Mouse (Mus musculus) hindbrain, embryonic 12.5 days (tissue): ENCODE results near the gene Pdss2. TPM values are rescaled to one million over a fixed set of nuclear protein-coding genes. Genes with fewer than 3 reads are reported as not detected.

Source experiments
- ATAC-seq: fragments of 200-750 bp; cut with Nextera tagmentation; 2 replicates; pipeline ENCODE4 v1.8.0; 2017; ENCODE audit warnings: moderate TSS enrichment; ENCODE audit not compliant: low FRiP score
- H3K27ac ChIP-seq: fragments of 300-500 bp; sonication (generic); 2 replicates; pipeline ENCODE4 v1.5.1; 2016; ENCODE audit warnings: mild to moderate bottlenecking
- H3K27me3 ChIP-seq: fragments of 300-500 bp; sonication (generic); 2 replicates; pipeline ENCODE4 v1.6.1; 2016; ENCODE audit warnings: mild to moderate bottlenecking
- H3K36me3 ChIP-seq: fragments of 300-500 bp; sonication (generic); 2 replicates; pipeline ENCODE4 v1.6.1; 2016; ENCODE audit warnings: mild to moderate bottlenecking
- H3K4me1 ChIP-seq: fragments of 300-500 bp; sonication (generic); 2 replicates; pipeline ENCODE4 v1.6.1; 2016
- H3K4me2 ChIP-seq: fragments of 300-500 bp; sonication (generic); replicated peaks from 2 replicates; pipeline ENCODE4 v1.6.1; 2016; ENCODE audit warnings: mild to moderate bottlenecking
- H3K4me3 ChIP-seq: fragments of 300-500 bp; sonication (generic); 2 replicates; pipeline ENCODE4 v1.5.1; 2016; ENCODE audit warnings: mild to moderate bottlenecking
- H3K9ac ChIP-seq: fragments of 300-500 bp; sonication (generic); 2 replicates; pipeline ENCODE4 v1.6.1; 2016; ENCODE audit warnings: mild to moderate bottlenecking, moderate library complexity
- H3K9me3 ChIP-seq: fragments of 300-500 bp; sonication (generic); replicated peaks from 2 replicates; pipeline ENCODE4 v1.6.1; 2016; ENCODE audit warnings: mild to moderate bottlenecking
- WGBS: fragments of 180-500 bp; shearing (Covaris S2); methylation state at CpG from one replicate; pipeline ENCODE4 v1.1.7; 2016; 5-methylcytosine and 5-hydroxymethylcytosine counted together
- polyA plus RNA-seq: library from polyadenylated mRNA; unstranded; fragments of >200 nt; fragmentation: Nextera tagmentation; extraction: Ambion mirVana; gene quantifications from 2 replicates; pipeline ENCODE4 v1.2.1, GENCODE M21; 2016

Gene Pdss2
- polyA plus RNA-seq, 1 experiment from 2014 or later, result 14.9 TPM

DNA sequence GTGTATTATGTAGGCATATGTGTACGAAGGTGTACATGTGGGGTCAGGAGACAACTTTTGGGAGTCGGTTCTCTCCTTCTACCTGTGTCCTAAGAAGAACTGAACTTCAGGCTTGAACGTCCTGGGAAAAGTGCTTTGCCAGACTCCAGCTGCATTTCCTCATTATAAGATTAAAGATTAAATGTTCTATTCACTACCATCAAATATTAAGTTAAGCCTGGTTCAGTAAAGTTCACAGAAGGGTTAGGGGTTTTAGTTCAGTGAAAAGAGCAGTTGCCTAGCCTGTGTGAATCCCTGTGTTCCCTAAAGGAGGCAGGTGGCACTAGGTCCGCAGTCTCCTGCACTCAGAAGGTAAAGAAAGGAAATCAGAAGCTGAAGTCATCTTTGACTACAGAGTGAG, 213.0 kb downstream of the Pdss2 start:
- no peaks in the 10 kb centered on the region for H3K36me3 ChIP-seq
- H3K4me2 ChIP-seq, result no peak overlapping the region
- H3K9ac ChIP-seq, result no peak overlapping the region
- 98% methylated on average over 4 of the region's 4 CpGs for WGBS
- no peak overlapping the region for H3K4me3 ChIP-seq
- H3K9me3 ChIP-seq, result 0 out of 2 replicates have a peak, but pooled peaks cover 4% of the 10 kb centered on the region
- peaks cover 9% of the 10 kb centered on the region for H3K4me1 ChIP-seq
- no peaks in the 10 kb centered on the region for H3K27me3 ChIP-seq
- ATAC-seq, result no peak
- no peak overlapping the region for H3K27ac ChIP-seq

DNA sequence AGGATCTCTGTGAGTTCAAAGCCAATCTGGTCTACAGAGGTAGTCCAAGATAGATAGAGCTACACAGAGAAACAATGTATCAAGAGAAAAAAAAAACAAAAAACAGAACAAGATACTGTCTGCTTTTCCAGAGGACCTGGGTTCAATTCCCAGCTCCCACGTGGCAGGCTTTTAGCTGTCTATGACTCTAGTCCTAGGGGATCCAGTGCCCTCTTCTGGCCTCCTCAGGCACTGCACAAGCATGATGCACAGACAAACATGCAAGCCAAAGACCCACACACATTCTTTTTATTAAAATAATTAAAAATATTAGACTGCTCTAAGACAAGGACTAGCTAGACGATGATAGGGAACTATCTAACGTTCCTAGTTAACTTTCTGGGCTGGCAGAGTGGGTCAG, 214.5 kb downstream of the Pdss2 start:
- H3K36me3 ChIP-seq, result no peaks in the 10 kb centered on the region
- H3K4me1 ChIP-seq, result peaks cover 21% of the 10 kb centered on the region
- no peak overlapping the region for H3K9ac ChIP-seq
- 0 out of 2 replicates have a peak, but pooled peaks cover 4% of the 10 kb centered on the region for H3K9me3 ChIP-seq
- H3K4me3 ChIP-seq, result no peak overlapping the region
- ATAC-seq, result no peak
- no peak overlapping the region for H3K4me2 ChIP-seq
- WGBS, result 84% methylated on average over 3 of the region's 3 CpGs
- H3K27ac ChIP-seq, result no peak overlapping the region
- H3K27me3 ChIP-seq, result no peaks in the 10 kb centered on the region

DNA sequence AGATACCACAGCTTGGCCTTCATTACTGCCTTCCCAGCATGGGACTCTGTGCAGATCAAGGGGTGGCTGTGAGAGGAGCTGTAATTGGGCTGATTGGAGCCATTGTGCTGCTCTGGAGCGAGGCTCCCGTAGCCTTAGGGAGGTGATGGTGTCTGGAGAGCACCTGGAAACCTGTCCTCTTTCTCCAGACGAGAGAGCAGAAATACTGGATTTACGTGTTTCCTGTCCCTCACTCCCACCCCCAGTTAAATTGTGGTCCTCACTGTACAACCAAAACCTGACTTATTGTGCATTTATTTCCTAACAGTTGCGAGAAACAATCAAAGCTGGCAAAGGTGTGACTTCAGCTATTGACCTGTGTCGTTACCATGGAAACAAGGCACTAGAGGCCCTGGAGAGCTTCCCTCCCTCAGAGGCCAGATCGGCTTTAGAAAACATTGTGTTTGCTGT, 218.2 kb downstream of the Pdss2 start:
- Histone ChIP-seq H3K36me3 (no peaks in the 10 kb centered on the region), H3K4me3 (no peak overlapping the region), H3K4me1 (peaks cover 30% of the 10 kb centered on the region), H3K9me3 (0 out of 2 replicates have a peak, but pooled peaks cover 4% of the 10 kb centered on the region), H3K4me2 (peak overlapping the region; percentile 19), H3K27ac (peak overlapping the region; percentile 86), H3K27me3 (no peaks in the 10 kb centered on the region), H3K9ac (no peak overlapping the region)
- peak; percentile 69 for ATAC-seq
- WGBS, result 12% methylated on average over 7 of the region's 7 CpGs

DNA sequence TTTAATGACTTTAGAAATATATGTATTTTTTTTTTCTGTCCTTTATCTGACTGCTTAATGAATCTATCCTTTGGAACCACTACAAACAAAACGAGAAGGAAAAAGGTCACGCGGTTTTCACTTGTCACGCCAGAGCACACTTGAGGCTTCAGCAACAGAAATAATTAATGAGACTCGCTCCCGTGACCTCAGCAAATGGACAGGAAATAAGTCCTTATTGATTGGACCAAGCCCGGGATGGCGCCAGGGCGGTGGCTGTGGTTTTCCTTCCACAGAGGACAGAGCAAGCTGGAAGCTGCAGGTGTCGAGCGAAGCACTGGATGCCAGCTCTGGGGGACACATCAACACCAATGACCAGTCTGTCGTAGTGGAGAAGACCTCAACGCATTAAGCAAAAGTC, 218.8 kb downstream of the Pdss2 start:
- Histone ChIP-seq H3K9me3 (0 out of 2 replicates have a peak, but pooled peaks cover 4% of the 10 kb centered on the region), H3K4me2 (peak overlapping the region; percentile 17; the same call in 1 of the 2 replicates), H3K9ac (no peak overlapping the region), H3K27me3 (no peaks in the 10 kb centered on the region), H3K4me1 (peaks cover 30% of the 10 kb centered on the region), H3K4me3 (no peak overlapping the region), H3K36me3 (no peaks in the 10 kb centered on the region), H3K27ac (peak overlapping the region; percentile 86)
- 0 out of 2 replicates have a peak, but pooled peaks have one; percentile 18 for ATAC-seq
- WGBS, result 32% methylated on average over 13 of the region's 13 CpGs

DNA sequence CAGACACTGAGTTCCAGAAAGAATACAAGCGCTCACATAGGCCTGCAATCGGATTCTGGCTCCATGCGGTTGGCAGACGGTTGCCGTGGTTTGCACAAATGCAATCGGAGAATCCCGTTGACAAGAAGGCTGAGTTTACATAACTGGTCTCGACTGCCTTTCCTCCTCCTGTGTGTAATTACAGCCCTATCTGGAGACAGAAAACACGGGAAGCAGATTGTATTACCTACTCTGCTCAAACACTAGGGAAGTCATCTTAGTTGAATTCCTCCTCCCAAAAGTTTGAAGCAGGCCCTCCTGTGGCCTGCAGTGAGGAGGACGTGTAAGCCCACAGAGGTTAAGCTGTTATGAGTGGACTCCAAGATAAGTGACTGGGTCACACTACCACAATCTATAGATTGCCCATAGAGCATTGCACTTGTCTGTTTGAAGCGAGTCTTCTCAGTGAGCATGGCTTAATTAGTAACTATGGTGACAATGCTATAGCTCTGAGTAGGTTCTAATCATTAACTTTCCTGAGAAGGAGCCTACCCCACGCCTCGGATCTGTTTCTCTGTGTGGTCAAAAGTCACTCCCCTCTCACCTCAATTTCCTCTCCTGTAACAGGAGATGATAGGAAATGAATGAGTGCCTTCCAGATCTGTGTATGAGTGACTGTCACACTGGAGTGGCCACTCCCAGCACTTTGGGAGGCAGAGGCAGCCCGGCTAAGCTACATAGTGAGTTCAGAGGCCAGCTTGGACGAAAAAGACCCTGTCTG, 219.9 kb downstream of the Pdss2 start:
- H3K9ac ChIP-seq, result no peak overlapping the region
- no peaks in the 10 kb centered on the region for H3K27me3 ChIP-seq
- no peak for ATAC-seq
- no peak overlapping the region for H3K4me2 ChIP-seq
- WGBS, result 40% methylated on average over 15 of the region's 15 CpGs
- peak overlapping the region; percentile 86 for H3K27ac ChIP-seq
- no peak overlapping the region for H3K4me3 ChIP-seq
- H3K4me1 ChIP-seq, result peaks cover 30% of the 10 kb centered on the region
- no peaks in the 10 kb centered on the region for H3K9me3 ChIP-seq
- H3K36me3 ChIP-seq, result no peaks in the 10 kb centered on the region

DNA sequence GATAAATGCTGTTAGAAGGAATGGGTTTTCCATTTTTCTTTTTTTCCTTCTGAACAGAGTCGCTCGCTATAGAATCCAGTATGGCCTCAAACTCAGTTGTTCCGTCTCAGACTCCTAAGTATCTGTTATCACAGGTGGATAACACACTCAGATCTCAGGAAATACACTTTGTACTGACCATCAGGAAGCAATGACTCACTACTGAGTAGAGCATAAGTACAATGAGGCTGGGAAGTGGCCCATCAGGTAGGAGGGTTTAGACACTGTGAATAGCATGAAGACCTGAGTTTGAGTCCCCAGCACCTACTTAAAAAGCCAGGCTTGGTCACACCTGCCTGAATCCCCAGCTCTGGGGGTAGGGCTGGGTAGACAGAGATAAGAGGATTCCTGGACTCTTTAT, 227.4 kb downstream of the Pdss2 start:
- no peaks in the 10 kb centered on the region for H3K9me3 ChIP-seq
- no peak overlapping the region for H3K9ac ChIP-seq
- H3K4me3 ChIP-seq, result no peak overlapping the region
- H3K4me2 ChIP-seq, result no peak overlapping the region
- H3K36me3 ChIP-seq, result no peaks in the 10 kb centered on the region
- H3K4me1 ChIP-seq, result peaks cover 12% of the 10 kb centered on the region
- H3K27me3 ChIP-seq, result no peaks in the 10 kb centered on the region
- no peak overlapping the region for H3K27ac ChIP-seq
- no peak for ATAC-seq
- WGBS, result 84% methylated on average over 3 of the region's 3 CpGs

DNA sequence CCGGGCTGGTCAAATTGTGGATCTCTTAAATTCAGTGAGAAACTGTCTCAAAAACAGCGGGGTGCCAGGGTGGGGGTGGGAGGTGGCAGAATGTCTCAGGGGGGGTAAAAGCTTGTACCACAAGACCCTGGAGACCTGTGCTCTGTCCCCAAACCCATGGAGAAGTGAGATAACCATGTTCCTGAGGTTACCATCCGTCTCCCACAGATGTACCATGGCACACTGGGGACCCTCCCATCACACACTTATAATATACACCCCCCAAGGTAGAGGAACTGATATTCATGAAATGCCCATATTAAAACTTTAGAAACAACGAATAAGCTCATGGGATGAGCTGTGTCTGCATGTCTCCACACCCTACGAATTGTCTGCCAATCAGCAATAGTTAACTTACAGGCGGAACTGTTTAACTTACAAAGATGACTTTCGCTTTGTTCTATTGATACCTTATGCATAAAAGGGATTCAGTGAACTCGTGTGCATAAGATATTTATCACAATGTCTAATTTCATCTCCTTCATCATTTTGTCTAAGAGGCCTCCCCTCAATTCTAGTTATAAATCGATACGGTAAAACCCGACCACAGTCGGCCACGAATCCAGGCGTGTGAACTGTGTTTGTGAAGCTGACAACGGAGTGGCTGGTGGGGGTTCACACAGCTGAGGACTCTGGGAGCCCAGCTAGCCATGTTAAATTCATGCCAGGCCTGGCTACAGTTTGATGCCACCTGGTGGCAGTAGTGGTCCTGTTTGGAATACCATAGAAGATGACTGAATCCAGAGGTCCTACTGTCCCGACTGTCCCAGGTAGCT, 230.8 kb downstream of the Pdss2 start:
- Histone ChIP-seq H3K27ac (no peak overlapping the region), H3K4me1 (peaks cover 12% of the 10 kb centered on the region), H3K4me3 (0 out of 2 replicates have a peak overlapping the region, but pooled peaks have one; percentile 8), H3K4me2 (peak overlapping the region; percentile 44), H3K27me3 (no peaks in the 10 kb centered on the region), H3K9ac (peak overlapping the region; percentile 27; the same call in 1 of the 2 replicates), H3K36me3 (no peaks in the 10 kb centered on the region), H3K9me3 (peaks cover 2% of the 10 kb centered on the region; the same call in 1 of the 2 replicates)
- WGBS, result 25% methylated on average over 16 of the region's 16 CpGs
- peak; percentile 90 for ATAC-seq

DNA sequence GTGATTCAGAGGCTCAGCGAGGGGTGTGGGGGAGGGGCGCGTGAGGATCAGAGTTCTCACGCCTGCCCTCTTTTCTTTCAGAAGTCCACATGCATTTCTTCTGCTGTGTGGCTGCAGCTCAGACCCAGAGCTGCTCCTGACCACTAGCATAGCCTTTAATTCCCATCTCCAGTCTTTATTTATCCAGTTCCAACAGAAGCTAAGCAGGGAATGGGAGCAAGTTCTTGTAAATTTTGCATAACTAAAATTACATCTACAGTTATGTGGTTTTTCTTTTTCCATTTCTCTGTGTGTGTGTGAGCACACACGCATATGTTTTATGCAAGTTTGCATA, 231.3 kb downstream of the Pdss2 start:
- H3K4me3 ChIP-seq, result 0 out of 2 replicates have a peak overlapping the region, but pooled peaks have one; percentile 8
- no peak overlapping the region for H3K27ac ChIP-seq
- peaks cover 8% of the 10 kb centered on the region; the same call in 1 of the 2 replicates for H3K9me3 ChIP-seq
- H3K36me3 ChIP-seq, result no peaks in the 10 kb centered on the region
- H3K9ac ChIP-seq, result no peak overlapping the region
- 17% methylated on average over 5 of the region's 5 CpGs for WGBS
- peaks cover 12% of the 10 kb centered on the region for H3K4me1 ChIP-seq
- ATAC-seq, result no peak
- no peaks in the 10 kb centered on the region for H3K27me3 ChIP-seq
- peak overlapping the region; percentile 44 for H3K4me2 ChIP-seq

DNA sequence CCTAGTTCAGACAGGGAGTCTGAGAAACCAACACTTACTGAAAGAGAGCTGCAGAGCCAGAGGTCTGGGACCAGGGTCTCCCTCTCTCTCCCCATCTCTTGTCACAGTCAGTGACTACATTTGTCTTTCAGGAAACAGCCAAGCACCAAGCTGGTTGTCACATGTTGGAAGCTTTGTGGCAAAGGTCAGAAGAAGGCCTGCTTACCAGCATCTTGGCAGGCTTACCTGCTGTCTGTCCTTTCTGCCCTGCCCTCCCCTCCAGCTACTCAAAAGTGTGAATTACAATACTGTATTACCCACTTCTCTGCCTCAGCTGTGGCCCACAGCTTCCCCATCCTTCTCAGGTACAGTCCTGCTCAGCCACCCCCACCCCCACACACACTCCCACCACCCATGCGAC, 232.9 kb downstream of the Pdss2 start:
- 91% methylated on average over 1 of the region's 1 CpGs for WGBS
- Histone ChIP-seq H3K27ac (no peak overlapping the region), H3K4me3 (no peak overlapping the region), H3K36me3 (no peaks in the 10 kb centered on the region), H3K9ac (no peak overlapping the region), H3K9me3 (peaks cover 8% of the 10 kb centered on the region; the same call in 1 of the 2 replicates), H3K4me1 (peaks cover 12% of the 10 kb centered on the region), H3K27me3 (no peaks in the 10 kb centered on the region), H3K4me2 (no peak overlapping the region)
- ATAC-seq, result no peak

DNA sequence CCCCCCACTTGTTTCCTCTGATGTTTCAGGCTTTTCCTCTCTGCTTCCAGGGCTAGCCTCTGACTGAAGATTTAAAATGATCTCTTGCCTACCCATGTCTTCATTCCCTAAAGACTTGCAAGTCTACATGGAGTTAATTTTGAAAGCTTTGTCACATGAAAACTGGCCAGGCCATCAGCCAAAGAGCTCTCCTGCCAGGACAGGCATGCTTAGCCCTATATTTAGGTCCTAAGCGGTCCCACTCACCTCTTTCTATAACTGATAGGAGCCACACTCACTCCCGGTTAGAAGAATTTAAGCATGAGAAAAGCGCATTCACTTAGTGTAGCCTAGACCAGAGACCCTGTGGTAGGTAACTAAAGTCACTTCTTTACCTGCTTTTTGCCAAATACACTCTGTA, 233.4 kb downstream of the Pdss2 start:
- WGBS, result 89% methylated on average over 3 of the region's 3 CpGs

DNA sequence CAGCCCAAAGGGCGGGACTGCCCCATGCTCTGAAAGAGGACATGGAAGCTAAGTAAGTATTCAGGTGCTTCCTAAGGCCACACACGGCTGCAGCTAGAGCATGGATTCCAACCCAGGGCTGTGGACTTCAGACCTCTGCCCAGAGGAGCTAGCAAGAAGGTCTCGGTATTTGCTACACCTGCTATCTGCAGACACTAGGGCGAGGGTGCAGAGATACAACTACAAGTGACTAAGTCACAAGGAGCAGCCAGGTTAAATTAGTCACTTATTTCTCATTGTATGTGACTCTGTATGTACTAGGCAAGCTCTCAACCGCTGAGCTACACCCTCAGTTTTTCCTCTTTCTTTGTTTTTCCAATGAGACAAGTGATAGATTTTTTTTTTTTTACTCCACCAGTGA, 241.5 kb downstream of the Pdss2 start:
- Histone ChIP-seq H3K36me3 (no peaks in the 10 kb centered on the region), H3K9me3 (no peaks in the 10 kb centered on the region), H3K4me3 (no peak overlapping the region), H3K9ac (no peak overlapping the region), H3K27ac (no peak overlapping the region), H3K27me3 (no peaks in the 10 kb centered on the region), H3K4me1 (no peaks in the 10 kb centered on the region), H3K4me2 (no peak overlapping the region)
- WGBS, result 90% methylated on average over 5 of the region's 5 CpGs
- no peak for ATAC-seq

More for the DNA sequence above, 233.4 kb downstream of the Pdss2 start:
- H3K4me2 ChIP-seq, result no peak overlapping the region
- no peak overlapping the region for H3K4me3 ChIP-seq
- H3K4me1 ChIP-seq, result peaks cover 12% of the 10 kb centered on the region
- H3K9ac ChIP-seq, result no peak overlapping the region
- no peak overlapping the region for H3K27ac ChIP-seq
- no peaks in the 10 kb centered on the region for H3K36me3 ChIP-seq
- H3K27me3 ChIP-seq, result no peaks in the 10 kb centered on the region
- ATAC-seq, result no peak
- peaks cover 8% of the 10 kb centered on the region; the same call in 1 of the 2 replicates for H3K9me3 ChIP-seq

DNA sequence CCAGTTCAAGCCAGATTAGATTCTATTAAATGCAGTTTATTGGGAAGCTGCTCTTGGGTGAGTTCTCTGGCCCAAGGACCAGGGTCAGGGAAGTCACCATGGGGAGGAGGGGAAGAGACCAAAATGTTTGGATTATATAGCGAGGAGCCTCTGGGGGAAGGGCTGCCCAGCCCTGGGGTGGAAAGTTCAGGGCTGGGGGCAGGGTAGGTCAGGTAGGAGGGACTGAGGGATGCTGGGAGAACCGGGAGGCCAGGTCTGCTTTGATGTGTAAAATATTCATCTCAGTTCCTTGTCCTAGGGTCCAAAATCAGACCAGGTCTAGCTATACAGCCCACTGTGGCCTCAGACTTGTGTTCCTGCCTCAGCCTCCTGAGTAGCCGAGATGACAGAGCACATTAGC, 241.9 kb downstream of the Pdss2 start:
- no peak overlapping the region for H3K27ac ChIP-seq
- H3K4me3 ChIP-seq, result no peak overlapping the region
- H3K9ac ChIP-seq, result no peak overlapping the region
- no peak for ATAC-seq
- H3K27me3 ChIP-seq, result no peaks in the 10 kb centered on the region
- H3K36me3 ChIP-seq, result no peaks in the 10 kb centered on the region
- no peaks in the 10 kb centered on the region for H3K9me3 ChIP-seq
- H3K4me2 ChIP-seq, result no peak overlapping the region
- 55% methylated on average over 3 of the region's 3 CpGs for WGBS
- no peaks in the 10 kb centered on the region for H3K4me1 ChIP-seq
